Mouse (Mus musculus): ENCODE measurements around the gene Mybl2. TPM values are rescaled to one million over a fixed set of nuclear protein-coding genes. Genes with fewer than 3 reads are reported as not detected.

Gene Mybl2
- total and polyA plus RNA-seq, 3 experiments: 60.8 to 145 TPM; not detected in 1

DNA sequence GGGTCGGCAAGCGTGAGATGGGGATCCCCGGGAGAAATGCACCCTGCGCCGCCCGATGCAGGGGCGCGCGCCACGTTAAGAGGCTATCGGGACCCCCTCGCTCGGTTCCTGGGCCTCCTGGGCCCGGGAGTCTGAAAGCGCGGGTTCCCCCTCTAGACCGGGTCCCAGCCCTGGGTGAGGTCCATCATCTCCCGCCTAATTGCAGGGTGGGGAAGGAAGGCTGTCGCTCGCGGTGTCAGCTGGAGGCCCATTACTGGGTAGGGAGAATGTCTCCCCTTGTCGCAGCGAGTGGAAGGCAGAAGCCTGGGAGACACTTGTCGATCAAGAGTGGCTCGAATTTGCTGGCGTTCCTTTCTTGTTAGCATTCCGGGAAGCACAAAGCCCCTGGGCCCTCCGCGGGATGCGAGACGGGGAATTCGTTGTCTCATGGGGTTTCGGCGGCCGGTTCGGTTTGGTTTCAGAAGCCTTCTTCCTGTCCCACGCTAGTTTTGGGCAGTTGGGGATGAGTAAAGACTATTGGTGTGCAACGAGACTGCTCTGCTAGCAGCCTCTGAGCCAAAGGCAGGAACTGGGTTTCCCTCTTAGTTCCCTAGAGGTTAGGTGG, 506 bp downstream of the Mybl2 start (continued):
- TF ChIP-seq CHD2 (IDR thresholded peaks at IDR 0.05; ENCODE audit: low read length) (no peak), POLR2AphosphoS2 (IDR thresholded peaks at IDR 0.05; ENCODE audit: low read length) (no peak), NELFE (IDR thresholded peaks at IDR 0.05; ENCODE audit: low read depth, low read length) (no peak)

DNA sequence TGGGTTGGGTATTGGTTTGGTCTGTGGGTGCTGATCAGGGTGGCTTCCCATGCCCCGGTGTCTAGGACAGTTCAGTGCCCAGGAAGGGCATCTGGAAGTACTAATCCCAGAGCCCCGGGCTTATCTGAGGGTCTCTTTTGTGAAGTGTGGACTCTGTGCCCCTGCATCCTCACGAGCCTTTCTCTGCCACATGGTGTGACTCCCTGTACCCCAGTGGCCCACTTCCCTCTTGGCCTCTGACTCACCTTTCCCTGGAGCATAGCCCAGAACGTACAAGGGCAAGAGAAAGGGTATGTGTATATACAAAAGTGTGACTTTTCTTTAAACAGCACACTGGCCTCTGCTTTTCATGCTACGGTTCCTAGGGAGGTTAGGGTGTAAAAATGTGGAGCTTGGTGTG, 1.2 kb downstream of the Mybl2 start:
- peak overlapping the region; percentile 93 for H3K9ac ChIP-seq (ENCODE audit: control insufficient read depth, low read depth, low read length, poor library complexity, severe bottlenecking)
- H3K79me2 ChIP-seq (ENCODE audit: control insufficient read depth, insufficient read depth, low read length, poor library complexity): peaks cover 50% of the 10 kb centered on the region
- peaks cover 0 to 18% of the 10 kb centered on the region in 2 experiments; a peak in 2 of 4 replicates for H3K36me3 ChIP-seq (ENCODE audit: control insufficient read depth in 1 of 2, insufficient read depth in 2 of 2, low read length in 2 of 2)
- no peaks in the 10 kb centered on the region for H3K9me3 ChIP-seq (replicated peaks; ENCODE audit: insufficient read depth, low read length)
- H3K4me1 ChIP-seq (ENCODE audit: control insufficient read depth in 1 of 2, insufficient read depth in 2 of 2, low read length in 2 of 2): peaks cover 0 to 16% of the 10 kb centered on the region in 2 experiments; a peak in 2 of 4 replicates
- peak; percentile 75 for DNase-seq (ENCODE audit: low read depth, low spot score)
- TF ChIP-seq MYC (IDR thresholded peaks at IDR 0.05; ENCODE audit: low read depth, low read length) (peak; percentile 66; the same call in 1 of the 2 replicates), MAX (IDR thresholded peaks at IDR 0.05; ENCODE audit: low read length) (no peak), MXI1 (IDR thresholded peaks at IDR 0.05; ENCODE audit: low read depth, low read length) (no peak), TBP (IDR thresholded peaks at IDR 0.05; ENCODE audit: low read depth, low read length) (peak; percentile 24; the same call in 1 of the 2 replicates), JUND (IDR thresholded peaks at IDR 0.05; ENCODE audit: low read depth, low read length) (peak; percentile 65; the same call in 1 of the 2 replicates), ZKSCAN1 (IDR thresholded peaks at IDR 0.05; ENCODE audit: low read depth, low read length) (no peak)
- H3K27me3 ChIP-seq (ENCODE audit: control insufficient read depth in 1 of 2, insufficient read depth in 2 of 2, low read length in 2 of 2): no peaks in the 10 kb centered on the region
- H3K4me3 ChIP-seq (ENCODE audit: control insufficient read depth in 1 of 2, insufficient read depth in 1 of 2, low read depth in 2 of 2, low read length in 2 of 2): peak overlapping the region; percentile 75 to 85
- H3K27ac ChIP-seq (ENCODE audit: control insufficient read depth, low read depth, low read length): peak overlapping the region; percentile 46

DNA sequence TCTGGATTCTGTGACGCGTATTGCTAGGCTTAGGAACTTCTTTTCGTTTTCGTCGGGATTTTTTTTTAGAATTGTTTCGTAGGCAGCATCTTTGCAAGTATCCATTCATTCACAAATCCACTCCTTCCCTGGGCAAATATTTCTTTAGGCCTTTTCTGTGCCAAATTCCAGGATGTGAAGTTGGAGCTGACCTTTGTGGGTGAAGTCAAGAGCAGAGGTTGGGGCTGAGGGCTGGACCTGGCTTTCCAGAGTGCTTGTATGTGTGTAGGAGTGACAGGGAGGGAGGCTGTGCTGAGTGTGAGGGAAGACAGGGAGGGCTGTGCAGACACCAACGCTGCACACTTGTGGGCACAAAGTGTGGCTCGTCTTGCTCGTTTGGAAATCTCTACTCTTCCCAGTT, 2.1 kb downstream of the Mybl2 start:
- no peak for DNase-seq (ENCODE audit: low read depth, low spot score)
- H3K27ac ChIP-seq (ENCODE audit: control insufficient read depth, low read depth, low read length): no peak overlapping the region
- TF ChIP-seq MAX (IDR thresholded peaks at IDR 0.05; ENCODE audit: low read length): no peak
- no peak for TF ChIP-seq USF2 (IDR thresholded peaks at IDR 0.05; ENCODE audit: borderline replicate concordance in 1 of 2, insufficient read depth in 1 of 2, low read depth in 1 of 2, low read length in 2 of 2)
- TF ChIP-seq KAT2A (conservative IDR thresholded peaks at IDR 0.05; ENCODE audit: low read depth, low read length): no peak
- TF ChIP-seq HCFC1 (IDR thresholded peaks at IDR 0.05; ENCODE audit: low read depth, low read length): no peak
- TF ChIP-seq MYB (IDR thresholded peaks at IDR 0.05; ENCODE audit: low read depth, low read length): no peak
- no peak for TF ChIP-seq SMC3 (IDR thresholded peaks at IDR 0.05; ENCODE audit: low read depth, low read length)
- no peak for TF ChIP-seq UBTF (IDR thresholded peaks at IDR 0.05; ENCODE audit: borderline replicate concordance, insufficient read depth, low read depth, low read length)
- no peak for TF ChIP-seq CTCF (IDR thresholded peaks at IDR 0.05 in 2 of 3, conservative IDR thresholded peaks at IDR 0.05 in 1 of 3; ENCODE audit: control insufficient read depth in 1 of 3, insufficient read depth in 1 of 3, low read depth in 2 of 3, low read length in 3 of 3, poor library complexity in 1 of 3, severe bottlenecking in 1 of 3)
- no peak for TF ChIP-seq MAFK (IDR thresholded peaks at IDR 0.05; ENCODE audit: borderline replicate concordance, low read depth, low read length)
- TF ChIP-seq ZC3H11A (IDR thresholded peaks at IDR 0.05; ENCODE audit: low read depth, low read length): no peak
- no peak for TF ChIP-seq NRF1 (IDR thresholded peaks at IDR 0.05; ENCODE audit: insufficient read depth, low read depth, low read length, poor library complexity, severe bottlenecking)
- no peak for TF ChIP-seq ETS1 (IDR thresholded peaks at IDR 0.05; ENCODE audit: low read depth, low read length)
- no peak for TF ChIP-seq MAZ (IDR thresholded peaks at IDR 0.05; ENCODE audit: low read depth, low read length)
- TF ChIP-seq RCOR1 (IDR thresholded peaks at IDR 0.05; ENCODE audit: low read depth, low read length): no peak
- TF ChIP-seq JUND (IDR thresholded peaks at IDR 0.05; ENCODE audit: low read depth, low read length): no peak
- TF ChIP-seq GABPA (IDR thresholded peaks at IDR 0.05; ENCODE audit: low read depth, low read length): no peak
- no peak for TF ChIP-seq TCF12 (IDR thresholded peaks at IDR 0.05; ENCODE audit: low read depth, low read length)
- no peak for TF ChIP-seq GATA1 (IDR thresholded peaks at IDR 0.05; ENCODE audit: low read depth, low read length)
- H3K4me1 ChIP-seq (ENCODE audit: control insufficient read depth in 1 of 2, insufficient read depth in 2 of 2, low read length in 2 of 2): peaks cover 3 to 22% of the 10 kb centered on the region in 2 experiments; a peak in 3 of 4 replicates
- no peak overlapping the region for H3K4me3 ChIP-seq (ENCODE audit: control insufficient read depth in 1 of 2, insufficient read depth in 1 of 2, low read depth in 2 of 2, low read length in 2 of 2)
- H3K9ac ChIP-seq (ENCODE audit: control insufficient read depth, low read depth, low read length, poor library complexity, severe bottlenecking): peak overlapping the region; percentile 93; the same call in 1 of the 2 replicates
- peaks cover 50% of the 10 kb centered on the region for H3K79me2 ChIP-seq (ENCODE audit: control insufficient read depth, insufficient read depth, low read length, poor library complexity)
- H3K27me3 ChIP-seq (ENCODE audit: control insufficient read depth in 1 of 2, insufficient read depth in 2 of 2, low read length in 2 of 2): no peaks in the 10 kb centered on the region
- no peaks in the 10 kb centered on the region for H3K9me3 ChIP-seq (replicated peaks; ENCODE audit: insufficient read depth, low read length)
- peaks cover 0 to 27% of the 10 kb centered on the region in 2 experiments; a peak in 2 of 4 replicates for H3K36me3 ChIP-seq (ENCODE audit: control insufficient read depth in 1 of 2, insufficient read depth in 2 of 2, low read length in 2 of 2)

Data from MEL (cell line).